Mouse (Mus musculus) kidney, adult 2 months (tissue): Measurements from ENCODE around the gene Nmnat2. TPM values are rescaled to one million over a fixed set of nuclear protein-coding genes. Genes with fewer than 3 reads are reported as not detected.
A peak's percentile ranks its signal among the peaks of the same experiment; 100 is the strongest.

ENCODE experiments used
- DNase-seq: peaks from one replicate; pipeline ENCODE4 v3.0.0; 2021
- H3K27ac ChIP-seq: fragments of 200-500 bp; 2 replicates; pipeline ENCODE4 v1.5.1; 2012; ENCODE audit warnings: low read depth, low read length, control low read depth, inconsistent platforms; ENCODE audit not compliant: insufficient read depth
- H3K27me3 ChIP-seq: fragments of 200-500 bp; replicated peaks from 2 replicates; pipeline ENCODE4 v1.6.1; 2012; ENCODE audit warnings: mild to moderate bottlenecking, moderate library complexity, low read length, inconsistent platforms; ENCODE audit not compliant: control insufficient read depth, insufficient read depth
- H3K36me3 ChIP-seq: fragments of 200-500 bp; 2 replicates; pipeline ENCODE4 v1.6.1; 2012; ENCODE audit warnings: mild to moderate bottlenecking, moderate library complexity, low read length, inconsistent platforms; ENCODE audit not compliant: control insufficient read depth, insufficient read depth
- H3K4me1 ChIP-seq: fragments of 200-500 bp; 2 replicates; pipeline ENCODE4 v1.6.1; 2011; ENCODE audit warnings: low read length; ENCODE audit not compliant: control insufficient read depth, insufficient read depth
- H3K4me3 ChIP-seq: fragments of 200-500 bp; 2 replicates; pipeline ENCODE4 v1.5.1; 2011; ENCODE audit warnings: mild to moderate bottlenecking, low read depth, low read length, control low read depth; ENCODE audit not compliant: insufficient read depth
- CTCF ChIP-seq: fragments of 200-500 bp; conservative IDR thresholded peaks from 2 replicates; pipeline ENCODE4 v1.5.1; 2011; ENCODE audit warnings: low read depth, mild to moderate bottlenecking, control low read depth, low read length, moderate library complexity, mixed read lengths; ENCODE audit not compliant: insufficient read depth, insufficient read length
- POLR2A ChIP-seq: fragments of 200-500 bp; IDR thresholded peaks from one replicate; pipeline ENCODE4 v1.6.1; 2011; ENCODE audit warnings: low read depth, low read length, control low read depth
- WGBS: fragments of 180-500 bp; shearing (Covaris S2); methylation state at CpG from one replicate; pipeline ENCODE4 v1.1.7; 2018; 5-methylcytosine and 5-hydroxymethylcytosine counted together
- polyA plus RNA-seq: library from polyadenylated mRNA; depleted of rRNA; stranded (reverse); fragments of >200 nt; gene quantifications from 2 replicates; pipeline ENCODE4 v1.2.3, GENCODE M21; 2012

Gene Nmnat2
- polyA plus RNA-seq, 1 experiment = 0.41 TPM

DNA sequence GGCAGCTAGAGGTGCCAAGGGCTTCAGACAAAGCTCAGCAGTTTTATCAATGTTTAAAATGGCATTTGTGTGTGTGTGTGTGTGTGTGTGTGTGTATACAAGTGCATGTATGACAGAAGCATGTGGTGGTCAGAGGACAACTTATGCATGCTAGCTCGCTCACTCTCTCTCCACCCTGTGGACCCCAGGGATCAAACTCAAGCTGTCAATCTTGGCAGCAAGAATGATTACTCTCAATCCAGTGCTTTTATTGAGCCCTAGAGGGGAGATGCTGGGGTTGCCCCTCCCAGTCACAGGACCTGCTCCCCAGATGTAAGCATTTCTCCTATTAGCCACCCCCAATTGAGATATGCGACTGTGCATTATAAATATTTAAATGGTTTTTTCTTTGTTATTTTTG, 11.9 kb downstream of the Nmnat2 start:
- H3K27ac ChIP-seq = no peak overlapping the region
- WGBS = 92% methylated on average over 2 of the region's 2 CpGs
- no peak for DNase-seq
- no peak overlapping the region for H3K4me3 ChIP-seq
- no peaks in the 10 kb centered on the region for H3K4me1 ChIP-seq
- TF ChIP-seq POLR2A (no peak), CTCF (no peak)
- no peaks in the 10 kb centered on the region for H3K36me3 ChIP-seq
- no peaks in the 10 kb centered on the region for H3K27me3 ChIP-seq

DNA sequence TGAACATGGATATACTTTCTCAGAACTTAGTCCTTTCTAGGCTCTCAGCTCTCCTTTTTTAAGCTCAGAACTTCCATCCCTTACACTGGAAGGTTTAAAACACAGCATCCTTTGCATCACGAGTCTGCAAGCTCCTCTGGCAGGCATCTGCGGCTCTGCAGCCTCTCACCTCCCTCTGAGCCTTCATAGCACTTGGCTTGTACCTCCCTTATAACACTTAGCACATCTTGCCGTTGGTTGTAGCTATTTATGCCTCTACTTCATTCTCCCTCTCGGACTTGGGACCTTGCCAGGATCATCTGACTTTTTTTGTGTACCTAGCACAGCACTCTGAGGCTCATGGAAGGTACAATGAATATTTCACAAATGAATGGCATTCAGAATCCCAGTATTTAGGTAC, 14.3 kb downstream of the Nmnat2 start:
- no peaks in the 10 kb centered on the region for H3K27me3 ChIP-seq
- no peak for TF ChIP-seq POLR2A
- no peak for TF ChIP-seq CTCF
- no peak overlapping the region for H3K27ac ChIP-seq
- whole genome bisulfite sequencing = 68% methylated on average over 4 of the region's 4 CpGs
- H3K4me3 ChIP-seq = no peak overlapping the region
- no peaks in the 10 kb centered on the region for H3K4me1 ChIP-seq
- no peak for DNase-seq
- H3K36me3 ChIP-seq = no peaks in the 10 kb centered on the region

DNA sequence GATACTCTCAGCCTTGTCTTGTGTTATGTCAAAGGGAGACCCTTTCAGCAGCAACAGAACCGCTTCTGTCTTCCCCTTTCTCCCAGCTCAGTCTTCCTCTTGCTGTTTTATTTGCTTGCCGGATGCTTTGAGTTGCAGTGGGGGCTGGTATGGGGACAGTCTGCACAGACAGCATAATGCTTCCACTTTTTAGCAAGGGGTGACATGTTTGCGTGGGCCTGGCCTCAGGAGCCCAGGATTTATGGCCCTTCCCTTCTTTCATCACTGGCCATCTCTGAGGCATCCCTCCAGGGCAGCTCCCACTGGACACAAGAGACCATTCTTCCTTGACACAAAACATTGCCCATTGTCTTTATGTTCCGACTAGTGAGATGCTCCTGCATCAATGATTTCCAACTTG, 18.2 kb downstream of the Nmnat2 start:
- DNase-seq = no peak
- Histone ChIP-seq H3K4me3 (no peak overlapping the region), H3K4me1 (no peaks in the 10 kb centered on the region), H3K27me3 (no peaks in the 10 kb centered on the region), H3K27ac (no peak overlapping the region), H3K36me3 (no peaks in the 10 kb centered on the region)
- 25% methylated on average over 4 of the region's 4 CpGs for WGBS
- no peak for TF ChIP-seq POLR2A
- no peak for TF ChIP-seq CTCF

DNA sequence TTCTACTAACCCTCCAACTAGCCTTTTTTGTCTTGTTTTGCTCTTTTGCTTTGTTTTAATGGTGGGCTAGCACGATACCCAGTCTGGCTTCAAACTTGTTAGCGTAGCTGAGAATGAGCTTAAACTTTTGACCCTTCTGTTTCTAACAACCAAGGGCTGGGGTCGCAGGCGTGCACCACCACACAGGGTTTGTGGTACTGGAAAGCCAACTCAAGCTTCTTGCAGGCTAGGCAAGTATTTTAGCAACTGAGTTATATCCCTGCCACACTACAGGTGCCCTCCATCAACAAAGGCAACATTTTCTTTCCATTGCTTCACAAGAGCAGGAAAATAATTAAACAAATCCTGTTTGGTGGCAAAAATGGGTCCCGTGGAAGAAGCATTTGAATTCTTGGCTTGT, 18.6 kb downstream of the Nmnat2 start:
- 39% methylated on average over 5 of the region's 5 CpGs for WGBS
- no peak overlapping the region for H3K4me3 ChIP-seq
- TF ChIP-seq CTCF = no peak
- no peak for TF ChIP-seq POLR2A

DNA sequence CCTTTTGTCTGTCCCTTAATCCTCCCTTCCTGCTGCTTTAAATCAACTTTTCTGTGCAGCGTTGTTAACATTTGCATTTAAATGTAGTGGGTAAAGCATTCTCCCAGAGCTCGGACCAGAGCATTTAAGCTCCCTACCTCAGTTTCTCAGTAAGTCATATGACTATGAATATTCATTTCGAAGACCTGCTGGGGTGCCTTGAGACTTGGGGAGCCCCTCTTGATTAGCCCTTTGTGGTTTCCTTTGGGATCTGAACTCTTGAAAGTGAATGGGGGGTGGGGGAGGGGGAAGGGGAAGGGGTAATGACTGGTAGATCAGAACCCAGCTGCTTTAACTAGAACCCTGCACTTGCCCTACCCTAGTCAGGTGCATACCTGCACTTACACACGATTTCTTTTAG, 19.1 kb downstream of the Nmnat2 start:
- no peaks in the 10 kb centered on the region for H3K27me3 ChIP-seq

More for the DNA sequence above, 18.6 kb downstream of the Nmnat2 start:
- H3K4me1 ChIP-seq = no peaks in the 10 kb centered on the region
- H3K36me3 ChIP-seq = no peaks in the 10 kb centered on the region
- no peak for DNase-seq
- H3K27me3 ChIP-seq = no peaks in the 10 kb centered on the region
- no peak overlapping the region for H3K27ac ChIP-seq

DNA sequence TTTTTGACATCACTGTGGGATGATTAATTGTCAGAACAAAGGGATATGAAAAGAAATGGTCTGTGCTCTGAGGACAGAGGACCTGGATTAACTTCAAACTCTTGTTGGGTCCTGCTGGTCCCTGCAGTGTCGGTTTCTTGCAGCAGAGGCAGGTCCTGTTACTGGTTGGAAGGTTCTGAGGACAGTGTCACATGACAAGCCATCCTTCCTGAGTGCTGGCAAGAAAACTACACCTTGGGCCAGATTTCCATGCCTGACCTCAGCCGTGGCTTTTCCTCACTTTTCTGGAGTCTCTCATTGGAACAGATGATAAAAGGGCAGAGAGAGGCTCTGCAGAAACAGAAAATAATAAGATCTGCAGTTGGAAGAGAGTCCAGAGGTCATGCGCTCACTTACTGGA, 20.4 kb downstream of the Nmnat2 start:
- H3K4me1 ChIP-seq = no peaks in the 10 kb centered on the region
- no peak overlapping the region for H3K4me3 ChIP-seq
- no peaks in the 10 kb centered on the region for H3K36me3 ChIP-seq
- DNase-seq = peak; percentile 8
- WGBS = 58% methylated on average over 3 of the region's 3 CpGs
- TF ChIP-seq CTCF (no peak), POLR2A (no peak)
- no peak overlapping the region for H3K27ac ChIP-seq
- H3K27me3 ChIP-seq = no peaks in the 10 kb centered on the region

More for the DNA sequence above, 19.1 kb downstream of the Nmnat2 start:
- Histone ChIP-seq H3K27ac (no peak overlapping the region), H3K36me3 (no peaks in the 10 kb centered on the region), H3K4me3 (no peak overlapping the region), H3K4me1 (no peaks in the 10 kb centered on the region)
- TF ChIP-seq POLR2A (no peak), CTCF (no peak)
- WGBS = 37% methylated on average over 4 of the region's 4 CpGs
- no peak for DNase-seq

DNA sequence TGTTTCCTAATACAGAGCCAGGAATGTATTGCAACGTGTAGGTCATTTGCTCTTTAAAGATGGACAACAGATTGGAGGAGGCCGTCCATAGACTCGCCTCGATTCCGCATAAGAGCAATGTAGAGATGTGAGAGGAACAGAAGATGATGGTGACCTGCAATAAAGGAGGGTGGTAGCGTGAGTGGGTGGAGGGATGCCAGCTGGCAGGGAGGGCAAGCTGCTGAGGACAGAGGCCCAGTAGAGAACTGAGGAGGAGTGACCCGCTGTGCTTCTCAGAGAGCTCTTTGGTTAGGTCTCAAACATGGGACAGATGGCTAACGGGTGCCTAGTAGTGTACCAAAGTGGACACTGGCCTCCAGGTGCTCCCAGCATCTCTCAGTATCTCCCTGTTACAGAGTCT, 23.9 kb downstream of the Nmnat2 start:
- 93% methylated on average over 8 of the region's 8 CpGs for WGBS
- TF ChIP-seq CTCF (no peak), POLR2A (no peak)

DNA sequence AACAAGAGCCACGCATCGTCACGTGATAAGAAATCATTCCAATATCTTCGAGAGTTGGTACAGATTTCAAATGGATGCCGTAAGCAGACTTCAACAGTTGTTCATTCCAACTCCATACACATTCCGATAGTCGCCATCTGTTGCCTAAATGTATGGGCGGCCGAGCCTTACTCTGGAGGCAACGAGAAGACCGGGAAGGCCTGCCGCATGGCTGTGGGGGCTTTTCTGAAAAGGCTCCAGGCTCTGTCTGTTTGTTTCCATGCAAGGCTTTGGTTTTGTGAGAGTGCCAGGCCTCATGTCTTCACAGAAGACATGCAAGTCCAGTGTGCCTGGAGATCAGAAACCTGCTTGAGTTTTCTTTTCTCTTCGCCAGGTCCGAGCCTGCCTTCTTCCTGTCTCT, 28.6 kb downstream of the Nmnat2 start:
- Histone ChIP-seq H3K27ac (no peak overlapping the region), H3K4me1 (no peaks in the 10 kb centered on the region), H3K27me3 (no peaks in the 10 kb centered on the region), H3K36me3 (no peaks in the 10 kb centered on the region), H3K4me3 (no peak overlapping the region)
- no peak for DNase-seq
- TF ChIP-seq POLR2A (no peak), CTCF (no peak)
- WGBS = 92% methylated on average over 14 of the region's 14 CpGs

More for the DNA sequence above, 23.9 kb downstream of the Nmnat2 start:
- H3K36me3 ChIP-seq = no peaks in the 10 kb centered on the region
- H3K4me1 ChIP-seq = no peaks in the 10 kb centered on the region
- DNase-seq = no peak
- H3K27me3 ChIP-seq = no peaks in the 10 kb centered on the region
- H3K4me3 ChIP-seq = no peak overlapping the region
- H3K27ac ChIP-seq = no peak overlapping the region
